Mouse (Mus musculus): ENCODE measurements around the gene Ryr2.
A peak's percentile ranks its signal among the peaks of the same experiment; 100 is the strongest.

Ryr2 gene

GRCm38 (mm10) chr13:11772173-11772572 lies 334.6 kb downstream of the Ryr2 start:
- DNase-seq (ENCODE audit: low spot score in 2 of 2) = no peak

- no peak for DNase-seq (ENCODE audit: low spot score in 2 of 2)
Measured at GRCm38 (mm10) chr13:11766899-11767298, 339.8 kb downstream of the Ryr2 start.

DNA sequence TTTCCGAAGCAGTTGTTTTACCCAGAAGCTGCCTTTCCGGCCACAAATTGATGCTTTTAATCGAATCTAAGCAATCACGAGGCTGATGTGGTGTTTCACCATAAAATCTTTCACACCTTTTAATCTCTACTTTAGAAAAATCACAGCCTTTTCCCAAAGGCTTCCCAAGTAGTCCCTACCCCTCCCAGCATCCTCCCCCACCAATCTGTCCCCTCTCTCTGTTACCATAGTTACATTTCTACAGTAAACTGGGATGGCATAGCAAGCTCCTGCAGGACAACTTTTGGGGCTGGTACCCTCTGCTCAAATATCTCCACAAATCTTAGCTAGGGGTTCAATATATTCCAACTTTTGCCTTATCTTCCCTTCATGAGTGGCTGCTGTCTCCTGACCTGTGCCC lies 342.8 kb downstream of the Ryr2 start:
- no peak for DNase-seq (ENCODE audit: low spot score in 2 of 2)

GRCm38 (mm10) chr13:11763104-11763503 lies 343.6 kb downstream of the Ryr2 start:
- DNase-seq (ENCODE audit: low spot score in 2 of 2) = no peak

DNA sequence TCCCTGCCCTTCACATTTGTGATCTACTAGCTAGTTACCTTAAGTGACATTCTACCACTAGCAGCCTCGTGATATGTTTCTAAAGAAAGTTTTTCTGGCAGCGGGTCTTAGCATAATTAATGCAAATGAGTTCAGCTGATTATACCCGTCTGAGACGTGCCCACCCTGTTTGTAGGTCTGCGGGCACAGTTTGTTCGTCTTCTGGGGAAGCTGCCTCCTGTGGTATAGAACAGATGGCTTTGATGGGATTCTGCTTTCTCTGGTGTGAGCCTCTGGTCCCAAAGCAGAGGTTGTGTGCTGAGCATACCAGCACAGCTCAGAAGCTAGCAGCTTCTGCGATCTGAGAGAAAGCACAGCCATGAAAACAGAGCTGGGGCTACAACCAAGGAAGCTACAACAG lies 348.9 kb downstream of the Ryr2 start:
- DNase-seq (ENCODE audit: low spot score in 2 of 2) = no peak

DNA sequence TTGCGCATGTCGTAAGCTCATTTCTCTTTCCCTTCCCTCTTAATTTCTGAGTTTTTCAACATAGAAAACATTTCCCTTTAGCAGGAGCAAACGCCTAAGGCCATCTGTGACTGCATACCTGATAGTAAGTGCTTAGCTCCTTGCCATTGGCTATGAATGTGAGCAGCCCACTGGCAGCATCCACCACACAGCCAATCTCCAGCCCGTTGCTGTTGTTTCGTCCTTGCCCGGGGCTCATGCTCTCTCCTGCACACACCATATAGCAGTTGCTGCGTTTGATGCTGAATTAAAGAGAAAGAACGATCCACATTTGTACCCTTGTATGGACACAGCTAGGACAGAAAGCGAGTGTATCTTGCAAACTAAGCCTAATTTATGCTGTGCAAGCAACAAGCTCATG lies 361.3 kb downstream of the Ryr2 start:
- DNase-seq (ENCODE audit: low spot score in 2 of 2) = no peak

DNA sequence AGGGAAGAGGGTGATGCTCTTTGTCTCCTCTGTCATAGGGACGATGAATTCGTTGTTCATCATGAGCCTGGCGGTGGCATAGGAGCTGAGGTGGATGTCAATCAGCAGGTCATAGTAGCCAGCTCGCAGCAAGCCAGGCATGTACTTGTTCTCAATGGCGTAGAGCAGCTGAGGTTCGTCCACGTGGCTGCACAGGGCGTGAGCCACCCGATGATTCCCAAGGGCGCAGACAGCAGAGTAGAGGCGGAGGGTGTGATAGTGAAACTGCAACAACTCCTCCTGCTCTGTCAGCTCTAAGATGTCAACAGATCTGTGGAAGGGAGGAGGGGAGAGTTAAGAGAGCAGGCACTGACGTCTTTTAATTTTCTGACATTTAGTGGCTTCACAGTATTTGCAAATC lies 368.5 kb downstream of the Ryr2 start:
- no peak for DNase-seq (ENCODE audit: low spot score in 2 of 2)

- no peak for DNase-seq (ENCODE audit: low spot score in 2 of 2)
Measured at GRCm38 (mm10) chr13:11716216-11716615, 390.5 kb downstream of the Ryr2 start.

- no peak for DNase-seq (ENCODE audit: low spot score in 2 of 2)
Measured at GRCm38 (mm10) chr13:11709708-11710471, 396.9 kb downstream of the Ryr2 start.

DNA sequence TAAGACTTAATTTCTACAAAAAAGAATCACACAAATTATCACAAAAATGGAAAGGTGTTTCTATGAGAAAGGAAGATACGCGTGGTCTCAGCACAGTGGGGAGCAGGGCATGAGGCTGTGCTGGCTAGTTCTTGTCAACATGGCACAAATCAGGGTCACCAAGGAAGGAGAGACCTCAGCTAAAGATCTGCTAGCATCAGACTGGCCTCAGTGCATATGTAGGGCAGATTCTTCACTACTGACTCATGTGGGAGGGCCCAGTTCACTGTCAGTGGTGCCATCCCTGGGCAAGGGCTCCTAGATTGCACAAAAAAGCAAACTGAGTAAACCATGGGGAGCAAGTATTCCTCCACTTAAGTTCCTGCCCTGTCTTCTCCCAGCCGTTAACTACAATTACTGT lies 405.0 kb downstream of the Ryr2 start:
- no peak for DNase-seq (ENCODE audit: low spot score in 2 of 2)

DNA sequence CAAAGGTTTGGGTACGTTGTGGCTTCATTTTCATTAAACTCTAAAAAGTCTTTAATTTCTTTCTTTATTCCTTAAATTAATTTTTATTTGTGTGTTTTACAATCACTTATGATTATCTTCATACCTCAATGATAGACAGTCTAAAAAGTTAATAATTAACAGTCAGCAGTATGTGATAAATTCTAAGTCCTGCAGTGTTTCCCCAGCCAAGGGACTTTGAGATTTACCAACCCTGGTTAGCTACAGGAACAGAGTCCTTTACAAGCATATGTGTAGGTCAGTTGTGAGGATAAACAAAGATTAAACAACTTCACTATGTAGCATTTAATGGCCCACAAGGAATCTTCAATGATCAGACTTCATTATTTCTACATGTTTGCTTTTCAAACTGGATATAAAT lies 410.2 kb downstream of the Ryr2 start:
- DNase-seq (ENCODE audit: low spot score in 2 of 2) = no peak

DNA sequence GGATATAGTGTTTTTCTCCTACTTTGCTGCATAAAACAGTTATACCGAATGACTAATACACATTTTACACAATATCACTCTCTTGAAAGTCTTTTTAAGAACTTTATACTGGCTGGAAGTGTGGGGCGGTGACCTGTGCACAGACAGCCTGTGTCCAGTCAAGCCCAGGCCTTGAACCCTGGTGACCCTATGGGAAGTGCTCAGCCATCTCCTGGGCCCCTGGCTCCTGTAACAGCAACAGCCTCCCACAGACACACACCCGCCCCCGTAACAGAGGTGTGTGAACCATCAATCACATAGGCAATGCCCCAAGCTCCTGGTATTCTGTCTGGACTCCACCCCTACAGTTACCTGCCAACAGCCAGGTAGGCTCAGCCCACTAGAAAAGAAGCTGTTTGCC lies 424.9 kb downstream of the Ryr2 start:
- DNase-seq (ENCODE audit: low spot score in 2 of 2) = no peak

- no peak for DNase-seq (ENCODE audit: low spot score in 2 of 2)
Measured at GRCm38 (mm10) chr13:11662815-11663214, 443.9 kb downstream of the Ryr2 start.

DNA sequence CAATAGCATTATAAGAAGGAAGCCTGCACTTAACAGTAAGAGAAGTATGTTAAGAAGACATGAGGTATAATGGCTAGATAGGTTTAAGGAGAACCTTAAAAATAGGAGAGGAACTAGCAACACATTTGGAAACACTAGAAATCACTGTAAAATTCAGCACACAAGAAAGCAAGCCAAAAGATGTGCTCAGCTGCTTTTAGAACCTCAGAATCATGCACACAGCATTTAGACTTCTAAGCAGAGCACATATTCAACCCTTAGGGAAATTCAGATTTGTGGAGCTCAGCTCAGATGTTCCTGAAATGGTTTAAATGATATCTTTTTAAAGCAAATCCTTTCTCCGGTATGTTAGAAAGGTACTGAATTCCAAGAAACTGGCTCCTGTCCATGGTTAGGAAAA lies 461.9 kb downstream of the Ryr2 start:
- no peak for DNase-seq (ENCODE audit: low spot score in 2 of 2)

GRCm38 (mm10) chr13:11636383-11636782 lies 470.4 kb downstream of the Ryr2 start:
- DNase-seq (ENCODE audit: low spot score in 2 of 2) = no peak

- no peak for DNase-seq (ENCODE audit: low spot score in 2 of 2)
Measured at GRCm38 (mm10) chr13:11624513-11624912, 482.2 kb downstream of the Ryr2 start.

- no peak for DNase-seq (ENCODE audit: low spot score in 2 of 2)
Measured at GRCm38 (mm10) chr13:11595431-11595830, 511.3 kb downstream of the Ryr2 start.

GRCm38 (mm10) chr13:11585283-11585682 lies 521.5 kb downstream of the Ryr2 start:
- no peak for DNase-seq (ENCODE audit: low spot score in 2 of 2)

- no peak for DNase-seq (ENCODE audit: low spot score in 2 of 2)
Measured at GRCm38 (mm10) chr13:11572552-11572951, 534.2 kb downstream of the Ryr2 start.

GRCm38 (mm10) chr13:11567376-11567775 lies 539.4 kb downstream of the Ryr2 start:
- DNase-seq (ENCODE audit: low spot score in 2 of 2) = no peak

GRCm38 (mm10) chr13:11566486-11566885 lies 540.3 kb downstream of the Ryr2 start:
- DNase-seq (ENCODE audit: low spot score in 2 of 2) = peak in 1 of 2 experiments; percentile 6

GRCm38 (mm10) chr13:11563224-11564024 lies 543.3 kb downstream of the Ryr2 start:
- DNase-seq (ENCODE audit: low spot score in 2 of 2) = peak; percentile 18 to 39

GRCm38 (mm10) chr13:11549644-11550043 lies 557.1 kb downstream of the Ryr2 start:
- DNase-seq (ENCODE audit: low spot score in 2 of 2) = no peak

All from urinary bladder, adult 18-20 months (tissue).